Mouse (Mus musculus) limb, embryonic 13.5 days (tissue): ENCODE results near the gene Gpr141. TPM values are rescaled to one million over a fixed set of nuclear protein-coding genes. Genes with fewer than 3 reads are reported as not detected.
"Not testable (repeated sequence)": the region's sequence is repeated elsewhere in the genome, so short reads cannot be mapped to it uniquely, and the experiment has no call there.

Experiments
- ATAC-seq: fragments of 200-750 bp; cut with Nextera tagmentation; 2 replicates; pipeline ENCODE4 v1.8.0; 2017; ENCODE audit warnings: low read depth, moderate number of reproducible peaks, moderate TSS enrichment; ENCODE audit not compliant: low FRiP score
- H3K27ac ChIP-seq: fragments of 300-500 bp; sonication (generic); 2 replicates; pipeline ENCODE4 v1.5.1; 2015; ENCODE audit warnings: inconsistent platforms, mild to moderate bottlenecking, moderate library complexity
- H3K27me3 ChIP-seq: fragments of 300-500 bp; sonication (generic); 2 replicates; pipeline ENCODE4 v1.6.1; 2015; ENCODE audit warnings: mild to moderate bottlenecking, inconsistent platforms
- H3K36me3 ChIP-seq: fragments of 300-500 bp; sonication (generic); 2 replicates; pipeline ENCODE4 v1.6.1; 2015; ENCODE audit warnings: inconsistent platforms, mild to moderate bottlenecking, moderate library complexity
- H3K4me1 ChIP-seq: fragments of 300-500 bp; sonication (generic); 2 replicates; pipeline ENCODE4 v1.6.1; 2015; ENCODE audit warnings: inconsistent platforms
- H3K4me2 ChIP-seq: fragments of 300-500 bp; sonication (generic); replicated peaks from 2 replicates; pipeline ENCODE4 v1.6.1; 2015; ENCODE audit warnings: inconsistent platforms, mild to moderate bottlenecking, moderate library complexity
- H3K4me3 ChIP-seq: fragments of 300-500 bp; sonication (generic); 2 replicates; pipeline ENCODE4 v1.5.1; 2015; ENCODE audit warnings: moderate library complexity, mild to moderate bottlenecking, inconsistent platforms
- H3K9ac ChIP-seq: fragments of 300-500 bp; sonication (generic); 2 replicates; pipeline ENCODE4 v1.6.1; 2015; ENCODE audit warnings: mild to moderate bottlenecking, inconsistent platforms
- H3K9me3 ChIP-seq: fragments of 300-500 bp; sonication (generic); 2 replicates; pipeline ENCODE4 v1.6.1; 2016; ENCODE audit warnings: inconsistent platforms
- WGBS: fragments of 180-500 bp; shearing (Covaris S2); methylation state at CpG from one replicate; pipeline ENCODE4 v1.1.7; 2015; 5-methylcytosine and 5-hydroxymethylcytosine counted together
- polyA plus RNA-seq: library from polyadenylated mRNA; unstranded; fragments of >200 nt; fragmentation: Nextera tagmentation; extraction: Ambion mirVana; gene quantifications from 2 replicates; pipeline ENCODE4 v1.2.1, GENCODE M21; 2015

Gpr141 gene
- polyA plus RNA-seq, 1 experiment from 2014 or later, result 0.20 TPM

- Histone ChIP-seq H3K36me3 (no peaks in the 10 kb centered on the region), H3K4me3 (no peak overlapping the region), H3K4me2 (no peak overlapping the region), H3K9me3 (no peaks in the 10 kb centered on the region), H3K4me1 (no peaks in the 10 kb centered on the region), H3K27ac (no peak overlapping the region), H3K27me3 (no peaks in the 10 kb centered on the region), H3K9ac (no peak overlapping the region)
- ATAC-seq, result no peak
- 89% methylated on average over 3 of the region's 3 CpGs for WGBS
Measured at GRCm38 (mm10) chr13:19794942-19795341, 29.1 kb downstream of the Gpr141 start.

DNA sequence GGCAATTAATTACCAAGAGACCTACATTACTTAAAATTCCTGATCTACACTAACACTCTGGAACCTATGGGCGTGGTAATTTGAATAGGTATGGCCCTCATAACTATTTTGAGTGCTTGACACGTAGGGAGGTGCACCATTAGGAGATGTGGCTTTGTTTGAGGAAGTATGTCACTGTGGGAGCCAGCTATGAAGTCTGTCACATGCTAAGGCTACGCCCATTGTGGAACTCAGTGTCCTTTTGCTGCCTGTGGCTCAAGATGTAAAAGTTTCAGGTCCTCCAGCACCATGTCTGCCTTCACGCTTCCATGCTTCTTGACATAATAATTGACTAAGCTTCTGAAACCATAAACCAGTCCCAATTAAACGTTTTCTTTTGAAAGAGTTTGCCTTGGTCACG lies 29.6 kb downstream of the Gpr141 start:
- Histone ChIP-seq H3K4me1 (no peaks in the 10 kb centered on the region), H3K27ac (no peak overlapping the region), H3K4me3 (no peak overlapping the region), H3K27me3 (no peaks in the 10 kb centered on the region), H3K36me3 (no peaks in the 10 kb centered on the region), H3K9ac (no peak overlapping the region), H3K4me2 (no peak overlapping the region), H3K9me3 (no peaks in the 10 kb centered on the region)
- 71% methylated on average over 6 of the region's 6 CpGs for WGBS
- ATAC-seq, result no peak

DNA sequence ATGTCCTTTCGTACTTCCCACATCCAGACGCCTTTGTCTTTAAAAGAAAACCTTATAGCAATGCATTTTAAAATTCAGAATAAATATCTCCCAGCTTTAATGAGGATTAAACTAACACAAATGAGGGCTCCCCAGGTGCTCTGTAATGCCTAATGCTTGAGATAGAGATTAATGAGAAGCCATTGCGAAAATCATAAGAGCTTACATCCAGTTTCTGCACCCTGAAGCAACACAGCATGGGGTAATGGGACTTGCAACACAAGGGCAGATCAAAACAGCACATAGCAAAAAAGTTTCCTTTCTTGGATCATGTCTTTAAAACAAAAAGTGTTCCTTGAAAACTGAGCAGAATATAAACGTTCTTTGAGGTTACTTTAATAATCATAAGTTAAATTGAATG lies 30.3 kb downstream of the Gpr141 start:
- Histone ChIP-seq H3K27me3 (no peaks in the 10 kb centered on the region), H3K27ac (no peak overlapping the region), H3K9ac (no peak overlapping the region), H3K36me3 (no peaks in the 10 kb centered on the region), H3K9me3 (no peaks in the 10 kb centered on the region), H3K4me1 (no peaks in the 10 kb centered on the region), H3K4me3 (no peak overlapping the region), H3K4me2 (no peak overlapping the region)
- ATAC-seq, result no peak
- 76% methylated on average over 4 of the region's 4 CpGs for WGBS

DNA sequence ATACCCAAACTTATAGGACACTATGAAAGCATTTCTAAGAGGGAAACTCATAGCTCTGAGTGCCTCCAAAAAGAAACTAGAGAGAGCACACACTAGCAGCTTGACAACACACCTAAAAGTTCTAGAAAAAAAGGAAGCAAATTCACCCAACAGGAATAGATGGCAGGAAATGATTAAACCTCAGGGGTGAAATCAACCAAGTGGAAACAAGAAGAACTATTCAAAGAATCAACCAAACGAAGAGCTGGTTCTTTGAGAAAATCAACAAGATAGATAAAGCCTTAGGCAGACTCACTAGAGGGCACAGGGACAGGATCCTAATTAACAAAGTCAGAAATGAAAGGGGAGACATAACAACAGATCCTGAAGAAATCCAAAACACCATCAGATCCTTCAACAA lies 36.1 kb downstream of the Gpr141 start:
- not testable (repeated sequence) for H3K4me1 ChIP-seq, H3K9me3 ChIP-seq, H3K27me3 ChIP-seq, ATAC-seq, H3K4me3 ChIP-seq, H3K9ac ChIP-seq, H3K36me3 ChIP-seq, H3K27ac ChIP-seq, H3K4me2 ChIP-seq
- WGBS, result 63% methylated on average over 1 of the region's 1 CpGs

GRCm38 (mm10) chr13:19770163-19770562 lies 53.9 kb downstream of the Gpr141 start:
- Histone ChIP-seq H3K4me3 (no peak overlapping the region), H3K27ac (no peak overlapping the region), H3K4me1 (no peaks in the 10 kb centered on the region), H3K9me3 (no peaks in the 10 kb centered on the region), H3K4me2 (no peak overlapping the region), H3K27me3 (no peaks in the 10 kb centered on the region), H3K36me3 (no peaks in the 10 kb centered on the region), H3K9ac (no peak overlapping the region)
- 72% methylated on average over 1 of the region's 1 CpGs for WGBS
- no peak for ATAC-seq

DNA sequence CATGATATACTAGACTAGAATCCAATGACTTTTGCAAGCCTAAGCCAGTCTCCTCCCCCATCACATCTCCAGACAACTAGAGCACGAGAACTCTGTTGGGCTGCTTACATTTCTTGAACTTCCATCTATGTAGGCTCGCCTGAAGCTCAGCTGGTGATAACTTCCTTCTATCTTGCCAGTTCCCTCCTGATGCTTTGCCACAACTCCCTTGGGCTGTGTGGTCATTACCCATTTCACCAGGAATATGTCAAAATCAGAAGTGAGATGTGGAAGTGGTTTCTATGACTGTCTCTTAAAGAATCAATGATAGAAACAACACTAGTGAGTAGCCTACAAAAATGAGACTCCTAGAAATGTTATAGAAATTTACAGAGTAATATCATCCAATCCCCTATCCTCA lies 56.9 kb downstream of the Gpr141 start:
- H3K9me3 ChIP-seq, result no peaks in the 10 kb centered on the region
- 78% methylated on average over 2 of the region's 2 CpGs for WGBS
- H3K27ac ChIP-seq, result no peak overlapping the region
- no peak overlapping the region for H3K4me3 ChIP-seq
- H3K27me3 ChIP-seq, result no peaks in the 10 kb centered on the region
- ATAC-seq, result no peak
- no peak overlapping the region for H3K4me2 ChIP-seq
- no peak overlapping the region for H3K9ac ChIP-seq
- H3K36me3 ChIP-seq, result no peaks in the 10 kb centered on the region
- no peaks in the 10 kb centered on the region for H3K4me1 ChIP-seq

GRCm38 (mm10) chr13:19764276-19764675 lies 59.8 kb downstream of the Gpr141 start:
- H3K4me2 ChIP-seq, result no peak overlapping the region
- H3K27me3 ChIP-seq, result no peaks in the 10 kb centered on the region
- ATAC-seq, result no peak
- no peaks in the 10 kb centered on the region for H3K4me1 ChIP-seq
- no peaks in the 10 kb centered on the region for H3K9me3 ChIP-seq
- WGBS, result 90% methylated on average over 4 of the region's 4 CpGs
- H3K9ac ChIP-seq, result no peak overlapping the region
- H3K36me3 ChIP-seq, result no peaks in the 10 kb centered on the region
- no peak overlapping the region for H3K27ac ChIP-seq
- no peak overlapping the region for H3K4me3 ChIP-seq

- Histone ChIP-seq H3K36me3 (no peaks in the 10 kb centered on the region), H3K9ac (no peak overlapping the region), H3K9me3 (no peaks in the 10 kb centered on the region), H3K27me3 (no peaks in the 10 kb centered on the region), H3K27ac (no peak overlapping the region), H3K4me1 (no peaks in the 10 kb centered on the region), H3K4me3 (no peak overlapping the region), H3K4me2 (no peak overlapping the region)
- WGBS, result 92% methylated on average over 1 of the region's 1 CpGs
- ATAC-seq, result no peak
Measured at GRCm38 (mm10) chr13:19763211-19763610, 60.8 kb downstream of the Gpr141 start.

DNA sequence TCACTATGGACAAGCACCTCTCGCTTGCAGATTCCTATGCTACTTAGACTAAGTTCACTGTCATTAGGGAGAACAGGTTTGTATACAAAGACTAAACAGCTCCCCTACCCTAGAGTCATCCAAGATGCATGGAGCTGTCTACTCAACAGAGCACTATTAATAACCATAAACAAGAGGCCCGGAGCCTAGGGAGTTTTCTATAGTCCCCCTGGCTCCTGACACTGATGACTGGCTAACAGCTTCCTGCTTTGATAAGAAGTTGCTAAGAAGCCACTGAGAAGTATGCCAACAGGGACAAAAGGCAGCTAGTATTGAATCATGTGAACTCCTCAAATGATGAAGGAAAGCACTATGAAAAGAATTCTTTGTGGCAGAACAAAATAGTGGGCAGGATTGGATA lies 78.3 kb downstream of the Gpr141 start:
- 72% methylated on average over 2 of the region's 2 CpGs for WGBS
- Histone ChIP-seq H3K4me3 (no peak overlapping the region), H3K27ac (no peak overlapping the region), H3K9me3 (no peaks in the 10 kb centered on the region), H3K36me3 (no peaks in the 10 kb centered on the region), H3K4me1 (no peaks in the 10 kb centered on the region), H3K4me2 (no peak overlapping the region), H3K9ac (no peak overlapping the region), H3K27me3 (no peaks in the 10 kb centered on the region)
- ATAC-seq, result no peak

GRCm38 (mm10) chr13:19744536-19744935 lies 79.5 kb downstream of the Gpr141 start:
- no peak overlapping the region for H3K27ac ChIP-seq
- no peaks in the 10 kb centered on the region for H3K9me3 ChIP-seq
- no peak overlapping the region for H3K9ac ChIP-seq
- no peaks in the 10 kb centered on the region for H3K4me1 ChIP-seq
- H3K27me3 ChIP-seq, result no peaks in the 10 kb centered on the region
- 84% methylated on average over 5 of the region's 5 CpGs for WGBS
- H3K36me3 ChIP-seq, result no peaks in the 10 kb centered on the region
- ATAC-seq, result no peak
- no peak overlapping the region for H3K4me3 ChIP-seq
- no peak overlapping the region for H3K4me2 ChIP-seq

- Histone ChIP-seq H3K4me1 (no peaks in the 10 kb centered on the region), H3K4me3 (no peak overlapping the region), H3K9me3 (no peaks in the 10 kb centered on the region), H3K4me2 (no peak overlapping the region), H3K9ac (no peak overlapping the region), H3K27me3 (no peaks in the 10 kb centered on the region), H3K36me3 (no peaks in the 10 kb centered on the region), H3K27ac (no peak overlapping the region)
- ATAC-seq, result no peak
- WGBS, result 89% methylated on average over 5 of the region's 5 CpGs
Measured at GRCm38 (mm10) chr13:19734597-19734996, 89.5 kb downstream of the Gpr141 start.

DNA sequence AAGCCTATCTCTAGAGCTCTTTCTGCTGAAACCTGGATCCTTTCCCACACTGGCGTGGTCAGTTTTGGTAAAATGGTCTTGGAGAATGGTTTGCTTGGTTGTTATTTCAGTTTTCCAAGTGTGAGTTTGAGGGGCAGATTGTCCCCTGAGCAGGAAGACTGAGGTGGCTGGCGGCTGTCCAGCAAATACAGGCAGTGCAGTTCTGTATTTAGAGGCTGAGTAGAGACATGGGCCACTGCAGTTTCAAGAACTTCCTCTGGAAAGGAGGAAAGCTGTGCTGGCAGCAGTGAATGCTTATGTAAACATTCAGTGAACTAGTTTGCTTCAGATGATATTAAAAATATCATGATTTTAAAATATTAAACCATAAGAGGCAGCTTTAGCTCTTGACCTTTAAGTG lies 93.2 kb downstream of the Gpr141 start:
- no peak overlapping the region for H3K9ac ChIP-seq
- H3K4me2 ChIP-seq, result no peak overlapping the region
- H3K4me1 ChIP-seq, result no peaks in the 10 kb centered on the region
- no peak for ATAC-seq
- 74% methylated on average over 2 of the region's 2 CpGs for WGBS
- H3K36me3 ChIP-seq, result no peaks in the 10 kb centered on the region
- no peak overlapping the region for H3K27ac ChIP-seq
- no peaks in the 10 kb centered on the region for H3K27me3 ChIP-seq
- no peak overlapping the region for H3K4me3 ChIP-seq
- H3K9me3 ChIP-seq, result no peaks in the 10 kb centered on the region

GRCm38 (mm10) chr13:19718954-19719353 lies 105.1 kb downstream of the Gpr141 start:
- no peaks in the 10 kb centered on the region for H3K9me3 ChIP-seq
- H3K4me1 ChIP-seq, result no peaks in the 10 kb centered on the region
- H3K4me3 ChIP-seq, result no peak overlapping the region
- no peak for ATAC-seq
- no peak overlapping the region for H3K9ac ChIP-seq
- no peak overlapping the region for H3K4me2 ChIP-seq
- 0 out of 2 replicates have a peak, but pooled peaks cover 3% of the 10 kb centered on the region for H3K27me3 ChIP-seq
- H3K27ac ChIP-seq, result no peak overlapping the region
- WGBS, result 50% methylated on average over 5 of the region's 5 CpGs
- no peaks in the 10 kb centered on the region for H3K36me3 ChIP-seq
